Mouse (Mus musculus) thymus, adult 2 months (tissue): ENCODE measurements around the gene Zfp710.
"Not testable (repeated sequence)": the region's sequence is repeated elsewhere in the genome, so short reads cannot be mapped to it uniquely, and the experiment has no call there.

Source experiments
- CTCF ChIP-seq: fragments of 200-500 bp; IDR thresholded peaks from 2 replicates; pipeline ENCODE4 v1.5.1; 2012; ENCODE audit warnings: mild to moderate bottlenecking, control low read depth, low read length, moderate library complexity, borderline replicate concordance; ENCODE audit not compliant: control insufficient read depth, poor library complexity, insufficient read depth; ENCODE audit errors: extremely low read depth
- POLR2A ChIP-seq: fragments of 200-500 bp; IDR thresholded peaks from 2 replicates; pipeline ENCODE4 v1.6.1; 2012; ENCODE audit warnings: mild to moderate bottlenecking, low read length, control low read depth, moderate library complexity; ENCODE audit not compliant: control insufficient read depth, poor library complexity, insufficient read depth; ENCODE audit errors: extremely low read depth

DNA sequence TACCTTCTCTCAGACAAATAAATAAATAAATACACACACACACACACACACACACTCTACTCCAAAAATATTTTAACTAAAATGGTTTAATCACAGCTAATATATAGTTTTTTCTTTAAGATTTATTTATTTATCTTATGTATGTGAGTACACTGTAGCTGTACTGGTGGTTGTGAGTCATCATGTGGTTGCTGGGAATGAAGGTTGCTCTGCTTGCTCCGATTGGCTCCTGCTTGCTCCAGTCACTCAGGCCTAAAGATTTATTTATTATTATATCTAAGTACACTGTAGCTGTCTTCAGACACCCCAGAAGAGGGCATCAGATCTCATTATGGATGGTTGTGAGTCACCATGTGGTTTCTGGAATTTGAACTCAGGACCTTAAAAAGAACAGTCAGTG is 36.1 kb upstream of the Zfp710 start:
- not testable (repeated sequence) for TF ChIP-seq CTCF, POLR2A
